Mouse (Mus musculus) C2C12 (cell line): Measurements from ENCODE around the gene Plppr4. TPM values are rescaled to one million over a fixed set of nuclear protein-coding genes. Genes with fewer than 3 reads are reported as not detected.

Experiments used
- H3K27me3 ChIP-seq: one replicate; pipeline ENCODE4 v1.6.1; 2011; ENCODE audit not compliant: control insufficient read depth, insufficient read depth, insufficient read length
- H3K36me3 ChIP-seq: one replicate; pipeline ENCODE4 v1.6.1; 2011; ENCODE audit not compliant: control insufficient read depth, insufficient read depth
- H3K4me3 ChIP-seq: one replicate; pipeline ENCODE4 v1.5.1; 2011; ENCODE audit warnings: mild to moderate bottlenecking, control low read depth; ENCODE audit not compliant: poor library complexity, insufficient read depth, severe bottlenecking
- H3K79me2 ChIP-seq: one replicate; pipeline ENCODE4 v1.6.1; 2011; ENCODE audit not compliant: control insufficient read depth, insufficient read depth
- H3K79me3 ChIP-seq: one replicate; pipeline ENCODE4 v1.6.1; 2011; ENCODE audit warnings: low read depth, control low read depth
- H3ac ChIP-seq: one replicate; pipeline ENCODE3; 2011; ENCODE audit warnings: low read depth; ENCODE audit not compliant: control insufficient read depth, insufficient read length
- CEBPB ChIP-seq: IDR thresholded peaks from one replicate; pipeline ENCODE4 v1.6.1; 2011; ENCODE audit warnings: low read depth, mild to moderate bottlenecking, control low read depth, moderate library complexity
- CTCF ChIP-seq: IDR thresholded peaks from one replicate; pipeline ENCODE4 v1.5.1; 2011; ENCODE audit not compliant: control insufficient read depth, insufficient read depth, insufficient read length
- FOSL1 ChIP-seq: IDR thresholded peaks from one replicate; pipeline ENCODE4 v1.8.0; 2011; ENCODE audit warnings: mild to moderate bottlenecking, low read length; ENCODE audit not compliant: poor library complexity, insufficient read depth, severe bottlenecking
- MAX ChIP-seq: IDR thresholded peaks from one replicate; pipeline ENCODE4 v1.6.1; 2011; ENCODE audit warnings: mild to moderate bottlenecking, control low read depth
- MYOD1 ChIP-seq: IDR thresholded peaks from one replicate; pipeline ENCODE4 v1.6.1; 2011; ENCODE audit warnings: low read depth; ENCODE audit not compliant: control insufficient read depth, insufficient read length
- MYOG ChIP-seq: IDR thresholded peaks from one replicate; pipeline ENCODE4 v1.6.1; 2011; ENCODE audit not compliant: control insufficient read depth, insufficient read length; ENCODE audit errors: extremely low read depth
- USF1 ChIP-seq: IDR thresholded peaks from one replicate; pipeline ENCODE4 v1.6.1; 2011; ENCODE audit warnings: low read depth, mild to moderate bottlenecking, control low read depth, moderate library complexity
- polyA plus RNA-seq: library from polyadenylated mRNA; unstranded; fragments of >200 nt; fragmentation: generic; extraction: Trizol; gene quantifications from one replicate; pipeline ENCODE4 v1.2.1, GENCODE M21; 2012; ENCODE audit warnings: missing spikeins

Plppr4 gene
- polyA plus RNA-seq, 1 experiment, result not detected

DNA sequence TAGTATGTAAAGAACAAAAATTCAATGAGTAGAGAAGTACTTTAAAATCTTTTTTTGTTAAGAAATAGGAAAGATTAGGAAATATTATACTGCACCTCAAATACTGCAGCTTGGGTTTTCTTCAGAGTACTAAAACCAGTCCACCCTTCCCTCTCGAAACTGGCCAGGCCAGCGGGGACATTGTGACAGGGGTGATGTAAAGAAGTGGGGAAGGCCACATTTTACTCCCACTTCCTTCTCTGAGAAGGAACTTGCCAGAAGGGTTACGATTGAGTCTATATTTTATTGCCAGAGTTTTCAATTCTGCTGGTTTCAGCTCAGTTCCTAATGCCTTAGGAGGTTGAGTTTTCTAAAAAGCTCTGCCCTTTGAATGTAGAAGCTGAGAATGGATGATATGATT lies 41.0 kb downstream of the Plppr4 start:
- no peak overlapping the region for H3ac ChIP-seq
- no peaks in the 10 kb centered on the region for H3K79me2 ChIP-seq
- H3K27me3 ChIP-seq, result no peaks in the 10 kb centered on the region
- no peak overlapping the region for H3K4me3 ChIP-seq
- TF ChIP-seq MYOG (no peak), MAX (no peak), USF1 (no peak), MYOD1 (no peak), FOSL1 (no peak), CEBPB (no peak), CTCF (no peak)
- H3K36me3 ChIP-seq, result no peaks in the 10 kb centered on the region
- H3K79me3 ChIP-seq, result no peaks in the 10 kb centered on the region

- no peaks in the 10 kb centered on the region for H3K36me3 ChIP-seq
- TF ChIP-seq MYOD1 (no peak), CEBPB (no peak), CTCF (no peak), MYOG (no peak), FOSL1 (no peak), MAX (no peak), USF1 (no peak)
Observed at GRCm38 (mm10) chr3:117313339-117313738, 47.3 kb downstream of the Plppr4 start.

GRCm38 (mm10) chr3:117312097-117312496 lies 48.6 kb downstream of the Plppr4 start:
- no peaks in the 10 kb centered on the region for H3K36me3 ChIP-seq
- H3K79me2 ChIP-seq, result no peaks in the 10 kb centered on the region
- no peaks in the 10 kb centered on the region for H3K79me3 ChIP-seq
- H3K4me3 ChIP-seq, result no peak overlapping the region
- no peaks in the 10 kb centered on the region for H3K27me3 ChIP-seq
- H3ac ChIP-seq, result no peak overlapping the region
- TF ChIP-seq MAX, result no peak
- TF ChIP-seq CEBPB, result no peak
- TF ChIP-seq MYOG, result no peak
- no peak for TF ChIP-seq FOSL1
- TF ChIP-seq USF1, result no peak
- TF ChIP-seq CTCF, result no peak
- TF ChIP-seq MYOD1, result no peak

More at GRCm38 (mm10) chr3:117313339-117313738, 47.3 kb downstream of the Plppr4 start:
- H3K79me2 ChIP-seq, result no peaks in the 10 kb centered on the region
- no peak overlapping the region for H3K4me3 ChIP-seq
- H3K79me3 ChIP-seq, result no peaks in the 10 kb centered on the region
- no peak overlapping the region for H3ac ChIP-seq
- H3K27me3 ChIP-seq, result no peaks in the 10 kb centered on the region

GRCm38 (mm10) chr3:117310801-117311368 lies 49.8 kb downstream of the Plppr4 start:
- H3K79me2 ChIP-seq, result no peaks in the 10 kb centered on the region
- H3K27me3 ChIP-seq, result no peaks in the 10 kb centered on the region
- no peak for TF ChIP-seq CTCF
- no peak for TF ChIP-seq MYOG
- no peaks in the 10 kb centered on the region for H3K79me3 ChIP-seq
- no peak overlapping the region for H3ac ChIP-seq
- no peak overlapping the region for H3K4me3 ChIP-seq
- no peaks in the 10 kb centered on the region for H3K36me3 ChIP-seq

DNA sequence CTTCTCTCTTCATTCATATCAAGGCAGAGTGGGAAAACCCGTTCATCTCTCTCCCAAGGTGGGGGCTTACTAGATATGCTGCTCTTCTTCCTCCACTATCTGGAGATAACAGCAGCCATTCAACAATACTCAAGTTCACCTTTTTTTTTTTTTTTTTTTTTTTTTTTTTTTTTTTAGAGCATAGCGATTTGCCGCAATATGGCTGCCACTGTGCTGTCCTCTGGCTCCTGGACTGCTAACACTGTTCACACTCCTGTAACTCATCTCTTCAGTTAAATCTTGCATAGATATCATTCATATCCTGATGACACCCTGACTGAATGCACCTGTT lies 51.1 kb downstream of the Plppr4 start:
- TF ChIP-seq FOSL1, result no peak
- TF ChIP-seq USF1, result no peak
- TF ChIP-seq CEBPB, result no peak
- TF ChIP-seq MYOG, result no peak
- TF ChIP-seq MYOD1, result no peak
- TF ChIP-seq MAX, result no peak
- no peak for TF ChIP-seq CTCF
- no peak overlapping the region for H3ac ChIP-seq
- H3K36me3 ChIP-seq, result no peaks in the 10 kb centered on the region
- H3K79me3 ChIP-seq, result no peaks in the 10 kb centered on the region
- H3K4me3 ChIP-seq, result no peak overlapping the region
- H3K79me2 ChIP-seq, result no peaks in the 10 kb centered on the region
- H3K27me3 ChIP-seq, result no peaks in the 10 kb centered on the region

GRCm38 (mm10) chr3:117308895-117309579 lies 51.6 kb downstream of the Plppr4 start:
- H3ac ChIP-seq, result no peak overlapping the region
- no peaks in the 10 kb centered on the region for H3K79me3 ChIP-seq
- TF ChIP-seq CEBPB (no peak), MAX (no peak), USF1 (no peak), FOSL1 (no peak), MYOG (no peak), MYOD1 (no peak), CTCF (no peak)
- no peaks in the 10 kb centered on the region for H3K36me3 ChIP-seq
- no peak overlapping the region for H3K4me3 ChIP-seq
- H3K79me2 ChIP-seq, result no peaks in the 10 kb centered on the region
- H3K27me3 ChIP-seq, result no peaks in the 10 kb centered on the region
